Mouse (Mus musculus): Measurements from ENCODE around the gene Lhfpl5. TPM values are rescaled to one million over a fixed set of nuclear protein-coding genes. Genes with fewer than 3 reads are reported as not detected.

The Lhfpl5 gene
- polyA plus RNA-seq, 1 experiment from 2014 or later: 0.89 TPM

GRCm38 (mm10) chr17:28626937-28627336 lies 51.5 kb downstream of the Lhfpl5 start:
- H3K27ac ChIP-seq: no peak overlapping the region
- no peaks in the 10 kb centered on the region for H3K9me3 ChIP-seq
- WGBS: 86% methylated on average over 2 of the region's 2 CpGs
- no peak for ATAC-seq (ENCODE audit: insufficient number of reproducible peaks, insufficient read depth, low FRiP score, low TSS enrichment, low read depth)
- H3K4me2 ChIP-seq: no peak overlapping the region
- H3K4me3 ChIP-seq (replicated peaks): no peak overlapping the region
- peaks cover 3% of the 10 kb centered on the region; the same call in 1 of the 2 replicates for H3K4me1 ChIP-seq (replicated peaks)
- H3K9ac ChIP-seq (replicated peaks): no peak overlapping the region
- H3K36me3 ChIP-seq: no peaks in the 10 kb centered on the region
- H3K27me3 ChIP-seq: no peaks in the 10 kb centered on the region

GRCm38 (mm10) chr17:28628248-28629124 lies 53.0 kb downstream of the Lhfpl5 start:
- no peak overlapping the region for H3K4me3 ChIP-seq (replicated peaks)
- H3K4me2 ChIP-seq: no peak overlapping the region
- no peaks in the 10 kb centered on the region for H3K36me3 ChIP-seq
- WGBS: 55% methylated on average over 10 of the region's 10 CpGs
- ATAC-seq (ENCODE audit: insufficient number of reproducible peaks, insufficient read depth, low FRiP score, low TSS enrichment, low read depth): no peak
- no peak overlapping the region for H3K9ac ChIP-seq (replicated peaks)
- H3K27ac ChIP-seq: no peak overlapping the region
- H3K9me3 ChIP-seq: no peaks in the 10 kb centered on the region
- H3K27me3 ChIP-seq: no peaks in the 10 kb centered on the region
- H3K4me1 ChIP-seq (replicated peaks): no peaks in the 10 kb centered on the region; the same call in 1 of the 2 replicates

GRCm38 (mm10) chr17:28629125-28629524 lies 53.7 kb downstream of the Lhfpl5 start:
- Histone ChIP-seq H3K4me2 (no peak overlapping the region), H3K36me3 (no peaks in the 10 kb centered on the region), H3K27me3 (no peaks in the 10 kb centered on the region), H3K9me3 (no peaks in the 10 kb centered on the region), H3K27ac (no peak overlapping the region), H3K4me1 (replicated peaks) (no peaks in the 10 kb centered on the region; the same call in 1 of the 2 replicates), H3K9ac (replicated peaks) (no peak overlapping the region), H3K4me3 (replicated peaks) (no peak overlapping the region)
- 41% methylated on average over 3 of the region's 3 CpGs for WGBS
- ATAC-seq (ENCODE audit: insufficient number of reproducible peaks, insufficient read depth, low FRiP score, low TSS enrichment, low read depth): no peak

Small RNA genes lying within 50 kb of the gene (microRNA-seq; reads per million reads assigned to microRNA genes)
- gene Gm25195 (not detected), gene Mir6969 (not detected)

Other genes with a start within 250 kb of the Lhfpl5 start
- gene Rpl10a, start 247.2 kb upstream of the Lhfpl5 start, polyA plus RNA-seq (2016; fragmentation: Nextera tagmentation; extraction: Ambion mirVana): 535 and 537 TPM in 2 replicates
- gene Tead3, start 224.8 kb upstream of the Lhfpl5 start, polyA plus RNA-seq (2016; fragmentation: Nextera tagmentation; extraction: Ambion mirVana): 11.3 and 13.2 TPM in 2 replicates
- gene Tulp1, start 210.4 kb upstream of the Lhfpl5 start, polyA plus RNA-seq (2016; fragmentation: Nextera tagmentation; extraction: Ambion mirVana): 6.3 and 8.6 TPM in 2 replicates
- gene Fkbp5, start 58.1 kb upstream of the Lhfpl5 start, polyA plus RNA-seq (2016; fragmentation: Nextera tagmentation; extraction: Ambion mirVana): 36.2 and 42.4 TPM in 2 replicates
- gene Armc12, start 44.8 kb upstream of the Lhfpl5 start, polyA plus RNA-seq (2016; fragmentation: Nextera tagmentation; extraction: Ambion mirVana): not detected in 2 replicates
- not detected in 2 replicates for gene Clpsl2, start 26.2 kb upstream of the Lhfpl5 start, polyA plus RNA-seq (2016; fragmentation: Nextera tagmentation; extraction: Ambion mirVana)
- gene Clps, start 14.9 kb upstream of the Lhfpl5 start, polyA plus RNA-seq (2016; fragmentation: Nextera tagmentation; extraction: Ambion mirVana): not detected in 2 replicates
- gene Srpk1, start 47.1 kb downstream of the Lhfpl5 start, polyA plus RNA-seq (2016; fragmentation: Nextera tagmentation; extraction: Ambion mirVana): 102 and 108 TPM in 2 replicates
- gene Slc26a8, start 114.6 kb downstream of the Lhfpl5 start, polyA plus RNA-seq (2016; fragmentation: Nextera tagmentation; extraction: Ambion mirVana): 0.78 and 0.79 TPM in 2 replicates
- gene Mapk14, start 115.7 kb downstream of the Lhfpl5 start, polyA plus RNA-seq (2016; fragmentation: Nextera tagmentation; extraction: Ambion mirVana): 48.9 and 50.8 TPM in 2 replicates
- 4.0 and 4.3 TPM in 2 replicates for gene AC170998.1, start 150.4 kb downstream of the Lhfpl5 start, polyA plus RNA-seq (2016; fragmentation: Nextera tagmentation; extraction: Ambion mirVana)
- gene Mapk13, start 193.7 kb downstream of the Lhfpl5 start, polyA plus RNA-seq (2016; fragmentation: Nextera tagmentation; extraction: Ambion mirVana): 13.5 and 15.6 TPM in 2 replicates
- gene Brpf3, start 225.4 kb downstream of the Lhfpl5 start, polyA plus RNA-seq (2016; fragmentation: Nextera tagmentation; extraction: Ambion mirVana): 12.7 and 13.0 TPM in 2 replicates

Measured in limb, embryonic 12.5 days (tissue).